Mouse (Mus musculus) heart, embryonic 14.5 days (tissue): ENCODE data around the gene Fgfr2. TPM values are rescaled to one million over a fixed set of nuclear protein-coding genes. Genes with fewer than 3 reads are reported as not detected.

ENCODE experiments used
- ATAC-seq: fragments of 200-750 bp; cut with Nextera tagmentation; 2 replicates; pipeline ENCODE4 v1.8.0; 2017; ENCODE audit warnings: low read depth, moderate TSS enrichment; ENCODE audit not compliant: insufficient number of reproducible peaks, insufficient read depth, low FRiP score
- H3K27ac ChIP-seq, 2 experiments: fragments of 200-500 bp in 1 of 2; fragments of 300-500 bp in 1 of 2; sonication (generic) in 1 of 2; replicated peaks in 1 of 2; 2 replicates each; pipeline ENCODE4 v1.5.1; 2012 to 2014; ENCODE audit warnings: low read depth in 2 of 2, low read length in 2 of 2, control low read depth in 1 of 2, mild to moderate bottlenecking in 1 of 2, mixed read lengths in 1 of 2; ENCODE audit not compliant: control insufficient read depth in 1 of 2, insufficient read depth in 1 of 2
- H3K27me3 ChIP-seq: fragments of 300-500 bp; sonication (generic); 2 replicates; pipeline ENCODE4 v1.6.1; 2014; ENCODE audit warnings: mild to moderate bottlenecking, low read length, control low read depth; ENCODE audit not compliant: control insufficient read depth, insufficient read depth
- H3K36me3 ChIP-seq: fragments of 300-500 bp; sonication (generic); 2 replicates; pipeline ENCODE4 v1.6.1; 2014; ENCODE audit warnings: mild to moderate bottlenecking, control low read depth, low read length, mixed read lengths; ENCODE audit not compliant: control insufficient read depth, insufficient read depth
- H3K4me1 ChIP-seq, 2 experiments: fragments of 200-500 bp in 1 of 2; fragments of 300-500 bp in 1 of 2; sonication (generic) in 1 of 2; 2 replicates each; pipeline ENCODE4 v1.6.1; 2012 to 2014; ENCODE audit warnings: low read length in 2 of 2, control low read depth in 1 of 2, mixed read lengths in 1 of 2; ENCODE audit not compliant: control insufficient read depth in 2 of 2, insufficient read depth in 2 of 2
- H3K4me2 ChIP-seq: fragments of 300-500 bp; sonication (generic); 2 replicates; pipeline ENCODE4 v1.6.1; 2014; ENCODE audit warnings: mild to moderate bottlenecking, low read length
- H3K4me3 ChIP-seq, 2 experiments: fragments of 200-500 bp in 1 of 2; fragments of 300-500 bp in 1 of 2; sonication (generic) in 1 of 2; 2 replicates each; pipeline ENCODE4 v1.5.1; 2012 to 2014; ENCODE audit warnings: low read length in 2 of 2, mild to moderate bottlenecking in 2 of 2, control low read depth in 1 of 2, low read depth in 1 of 2, moderate library complexity in 1 of 2; ENCODE audit not compliant: control insufficient read depth in 1 of 2, insufficient read depth in 1 of 2
- H3K9ac ChIP-seq: fragments of 300-500 bp; sonication (generic); 2 replicates; pipeline ENCODE4 v1.6.1; 2014; ENCODE audit warnings: mild to moderate bottlenecking, low read length
- H3K9me3 ChIP-seq: fragments of 300-500 bp; sonication (generic); 2 replicates; pipeline ENCODE4 v1.6.1; 2016; ENCODE audit warnings: low read length, control low read depth; ENCODE audit not compliant: control insufficient read depth
- WGBS: fragments of 180-500 bp; shearing (Covaris S2); extraction: QIAGEN DNeasy Blood & Tissue Kit; methylation state at CpG from one replicate; pipeline ENCODE4 v1.1.7; 2014; 5-methylcytosine and 5-hydroxymethylcytosine counted together
- polyA plus RNA-seq: library from polyadenylated mRNA; unstranded; fragments of >200 nt; fragmentation: Nextera tagmentation; extraction: Ambion mirVana; gene quantifications from 2 replicates; pipeline ENCODE4 v1.2.1, GENCODE M21; 2014

Fgfr2 gene
- polyA plus RNA-seq, 1 experiment from 2014 or later, result 22.4 TPM

GRCm38 (mm10) chr7:132367344-132367743 lies 755.8 kb downstream of the Fgfr2 start:
- Histone ChIP-seq H3K9ac (no peak overlapping the region), H3K4me2 (no peak overlapping the region), H3K27ac (no peak overlapping the region), H3K36me3 (no peaks in the 10 kb centered on the region), H3K4me3 (no peak overlapping the region), H3K9me3 (no peaks in the 10 kb centered on the region), H3K27me3 (no peaks in the 10 kb centered on the region), H3K4me1 (peaks cover 3 to 11% of the 10 kb centered on the region in 2 experiments; a peak in 2 of 4 replicates)
- no peak for ATAC-seq
- 67% methylated on average over 3 of the region's 3 CpGs for WGBS

- Histone ChIP-seq H3K4me1 (peaks cover 3 to 11% of the 10 kb centered on the region in 2 experiments; a peak in 2 of 4 replicates), H3K4me3 (no peak overlapping the region), H3K9me3 (no peaks in the 10 kb centered on the region), H3K27ac (no peak overlapping the region), H3K4me2 (no peak overlapping the region), H3K9ac (no peak overlapping the region), H3K27me3 (no peaks in the 10 kb centered on the region), H3K36me3 (no peaks in the 10 kb centered on the region)
- WGBS, result 52% methylated on average over 5 of the region's 5 CpGs
- no peak for ATAC-seq
Observed at GRCm38 (mm10) chr7:132365703-132366384, 757.3 kb downstream of the Fgfr2 start.

GRCm38 (mm10) chr7:132365111-132365510 lies 758.0 kb downstream of the Fgfr2 start:
- no peak overlapping the region for H3K4me2 ChIP-seq
- 67% methylated on average over 5 of the region's 5 CpGs for WGBS

GRCm38 (mm10) chr7:132364506-132364905 lies 758.6 kb downstream of the Fgfr2 start:
- H3K27ac ChIP-seq, result no peak overlapping the region
- H3K36me3 ChIP-seq, result no peaks in the 10 kb centered on the region
- peaks cover 3 to 11% of the 10 kb centered on the region in 2 experiments; a peak in 2 of 4 replicates for H3K4me1 ChIP-seq
- ATAC-seq, result no peak
- no peak overlapping the region for H3K4me2 ChIP-seq
- WGBS, result 40% methylated on average over 5 of the region's 5 CpGs
- H3K9ac ChIP-seq, result no peak overlapping the region
- no peak overlapping the region for H3K4me3 ChIP-seq
- H3K9me3 ChIP-seq, result no peaks in the 10 kb centered on the region
- H3K27me3 ChIP-seq, result no peaks in the 10 kb centered on the region

More at GRCm38 (mm10) chr7:132365111-132365510, 758.0 kb downstream of the Fgfr2 start:
- H3K27ac ChIP-seq, result no peak overlapping the region
- H3K27me3 ChIP-seq, result no peaks in the 10 kb centered on the region
- no peak overlapping the region for H3K9ac ChIP-seq
- H3K4me1 ChIP-seq, result peaks cover 3 to 11% of the 10 kb centered on the region in 2 experiments; a peak in 2 of 4 replicates
- H3K4me3 ChIP-seq, result no peak overlapping the region
- H3K36me3 ChIP-seq, result no peaks in the 10 kb centered on the region
- ATAC-seq, result no peak
- H3K9me3 ChIP-seq, result no peaks in the 10 kb centered on the region

GRCm38 (mm10) chr7:132360336-132360735 lies 762.8 kb downstream of the Fgfr2 start:
- Histone ChIP-seq H3K9ac (no peak overlapping the region), H3K27me3 (no peaks in the 10 kb centered on the region), H3K36me3 (no peaks in the 10 kb centered on the region), H3K27ac (no peak overlapping the region), H3K4me2 (no peak overlapping the region), H3K4me3 (no peak overlapping the region), H3K9me3 (no peaks in the 10 kb centered on the region), H3K4me1 (peaks cover 3 to 6% of the 10 kb centered on the region in 2 experiments; a peak in 2 of 4 replicates)
- no peak for ATAC-seq
- WGBS, result 80% methylated on average over 4 of the region's 4 CpGs

- Histone ChIP-seq H3K9ac (no peak overlapping the region), H3K4me2 (no peak overlapping the region), H3K4me1 (peaks cover 3 to 4% of the 10 kb centered on the region in 2 experiments; a peak in 2 of 4 replicates), H3K9me3 (no peaks in the 10 kb centered on the region), H3K4me3 (no peak overlapping the region), H3K36me3 (no peaks in the 10 kb centered on the region), H3K27me3 (no peaks in the 10 kb centered on the region), H3K27ac (no peak overlapping the region)
- 59% methylated on average over 4 of the region's 4 CpGs for WGBS
- ATAC-seq, result no peak
Observed at GRCm38 (mm10) chr7:132358709-132359108, 764.4 kb downstream of the Fgfr2 start.

- no peak overlapping the region for H3K27ac ChIP-seq
- H3K36me3 ChIP-seq, result no peaks in the 10 kb centered on the region
- WGBS, result 33% methylated on average over 3 of the region's 3 CpGs
- peaks cover 3 to 4% of the 10 kb centered on the region in 2 experiments; a peak in 2 of 4 replicates for H3K4me1 ChIP-seq
- no peak overlapping the region for H3K4me2 ChIP-seq
- no peaks in the 10 kb centered on the region for H3K9me3 ChIP-seq
- no peak overlapping the region for H3K9ac ChIP-seq
- no peak for ATAC-seq
- no peak overlapping the region for H3K4me3 ChIP-seq
- no peaks in the 10 kb centered on the region for H3K27me3 ChIP-seq
Observed at GRCm38 (mm10) chr7:132358250-132358649, 764.9 kb downstream of the Fgfr2 start.
